Mouse (Mus musculus): ENCODE results near the gene Syngr2.

GRCm38 (mm10) chr11:117816389-117816996 is 7.0 kb downstream of the Syngr2 start:
- TF ChIP-seq CTCF (conservative IDR thresholded peaks at IDR 0.05; ENCODE audit: low read length) = no peak
- TF ChIP-seq NANOG (IDR thresholded peaks at IDR 0.05; ENCODE audit: borderline replicate concordance, low read length) = no peak
- TF ChIP-seq POU5F1 (IDR thresholded peaks at IDR 0.05; ENCODE audit: borderline replicate concordance, low read length) = no peak

Data from E14TG2a.4 (cell line).